Mouse (Mus musculus) midbrain, embryonic 16.5 days (tissue): ENCODE measurements around the gene Nup37. TPM values are rescaled to one million over a fixed set of nuclear protein-coding genes. Genes with fewer than 3 reads are reported as not detected.

ENCODE experiments used
- ATAC-seq: fragments of 200-750 bp; cut with Nextera tagmentation; 2 replicates; pipeline ENCODE4 v1.8.0; 2017; ENCODE audit warnings: moderate TSS enrichment
- H3K27ac ChIP-seq: fragments of 300-500 bp; sonication (generic); 2 replicates; pipeline ENCODE4 v1.5.1; 2014; ENCODE audit warnings: mild to moderate bottlenecking, low read length, mixed read lengths
- H3K27me3 ChIP-seq: fragments of 300-500 bp; sonication (generic); 2 replicates; pipeline ENCODE4 v1.6.1; 2014; ENCODE audit warnings: low read depth, low read length, mixed read lengths; ENCODE audit not compliant: control insufficient read depth, insufficient read depth
- H3K36me3 ChIP-seq: fragments of 300-500 bp; sonication (generic); 2 replicates; pipeline ENCODE4 v1.6.1; 2014; ENCODE audit warnings: mild to moderate bottlenecking, low read length, moderate library complexity, mixed read lengths; ENCODE audit not compliant: control insufficient read depth, insufficient read depth
- H3K4me1 ChIP-seq: fragments of 300-500 bp; sonication (generic); 2 replicates; pipeline ENCODE4 v1.6.1; 2014; ENCODE audit warnings: mild to moderate bottlenecking, low read length, mixed read lengths; ENCODE audit not compliant: control insufficient read depth, insufficient read depth
- H3K4me2 ChIP-seq: fragments of 300-500 bp; sonication (generic); 2 replicates; pipeline ENCODE4 v1.6.1; 2014; ENCODE audit warnings: mild to moderate bottlenecking, low read length, mixed read lengths
- H3K4me3 ChIP-seq: fragments of 300-500 bp; sonication (generic); 2 replicates; pipeline ENCODE4 v1.5.1; 2014; ENCODE audit warnings: low read depth, mild to moderate bottlenecking, low read length, moderate library complexity, mixed read lengths
- H3K9ac ChIP-seq: fragments of 300-500 bp; sonication (generic); 2 replicates; pipeline ENCODE4 v1.6.1; 2014; ENCODE audit warnings: low read depth, low read length, mixed read lengths
- H3K9me3 ChIP-seq: fragments of 300-500 bp; sonication (generic); replicated peaks from 2 replicates; pipeline ENCODE4 v1.6.1; 2014; ENCODE audit warnings: mild to moderate bottlenecking, low read length, mixed read lengths; ENCODE audit not compliant: control insufficient read depth, poor library complexity, severe bottlenecking
- whole genome bisulfite sequencing: fragments of 180-500 bp; shearing (Covaris S2); extraction: QIAGEN DNeasy Blood & Tissue Kit; methylation state at CpG from one replicate; pipeline ENCODE4 v1.1.7; 2014; 5-methylcytosine and 5-hydroxymethylcytosine counted together
- polyA plus RNA-seq: library from polyadenylated mRNA; unstranded; fragments of >200 nt; fragmentation: Nextera tagmentation; extraction: Ambion mirVana; gene quantifications from 2 replicates; pipeline ENCODE4 v1.2.1, GENCODE M21; 2015

Gene Nup37
- 20.6 and 23.8 TPM in 2 replicates for polyA plus RNA-seq

DNA sequence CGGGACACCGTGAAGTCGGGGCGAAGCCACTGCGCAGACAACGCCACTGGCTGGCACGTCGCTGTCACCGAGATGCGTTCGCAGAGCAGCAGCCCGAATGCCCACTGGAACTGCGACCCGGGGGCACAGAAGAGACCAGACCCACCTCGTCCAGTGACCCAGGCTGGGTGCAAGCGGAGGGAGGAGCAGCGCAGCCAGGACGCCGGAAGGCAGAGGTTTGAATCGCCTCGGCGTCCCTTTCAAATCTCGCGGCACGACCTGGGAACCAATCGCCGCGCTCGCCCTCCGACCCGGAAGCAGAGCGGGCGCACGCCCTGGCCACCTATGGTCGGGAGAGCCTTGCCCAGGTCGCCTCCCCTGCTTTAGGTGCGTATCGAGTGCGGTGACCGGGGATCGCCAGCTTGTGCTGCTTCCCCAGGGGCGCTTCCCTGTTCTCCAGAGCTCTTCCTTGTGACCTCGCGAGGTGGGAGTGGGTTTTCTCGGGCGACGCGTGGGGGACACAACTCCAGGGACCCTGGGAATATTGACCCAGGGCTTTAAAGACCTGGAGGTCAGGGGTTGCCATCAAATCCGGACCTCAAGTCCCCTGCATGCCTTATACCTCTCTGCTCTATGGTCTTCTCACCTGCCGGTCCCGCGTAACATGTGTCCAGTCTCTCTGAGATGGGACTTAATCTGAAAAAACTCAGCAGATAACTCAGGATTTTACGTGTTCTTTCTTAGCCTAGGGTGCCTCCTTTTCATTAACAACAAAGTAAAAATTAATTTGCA is at the start of gene Nup37, which contains the start of gene Parpbp:
TSS of gene Nup37 (plus strand) at position 286 of the 771 bp plus-strand sequence.
TSS of gene Parpbp (minus strand) at position 235 of the 771 bp plus-strand sequence.
- H3K9ac ChIP-seq: peak within 1 kb of the TSS; percentile 88
- H3K4me2 ChIP-seq: peak within 1 kb of the TSS; percentile 95
- peak within 1 kb of the TSS; percentile 85 for H3K4me3 ChIP-seq
- WGBS: under 1% methylated on average over 47 of the region's 53 CpGs
- no peaks in the 10 kb centered on the region for H3K9me3 ChIP-seq
- no peak within 1 kb of the TSS for H3K27ac ChIP-seq
- no peaks in the 10 kb centered on the region for H3K27me3 ChIP-seq
- peaks cover 13% of the 10 kb centered on the region for H3K4me1 ChIP-seq
- peak; percentile 99 for ATAC-seq
- H3K36me3 ChIP-seq: no peaks in the 10 kb centered on the region

GRCm38 (mm10) chr10:88106169-88106568 is 40.6 kb upstream of the Nup37 start:
- WGBS: 91% methylated on average over 2 of the region's 2 CpGs
- ATAC-seq: no peak
- Histone ChIP-seq H3K27ac (no peak overlapping the region), H3K4me2 (no peak overlapping the region), H3K36me3 (no peaks in the 10 kb centered on the region), H3K4me3 (no peak overlapping the region), H3K9me3 (no peaks in the 10 kb centered on the region), H3K27me3 (no peaks in the 10 kb centered on the region), H3K9ac (no peak overlapping the region), H3K4me1 (no peaks in the 10 kb centered on the region)

DNA sequence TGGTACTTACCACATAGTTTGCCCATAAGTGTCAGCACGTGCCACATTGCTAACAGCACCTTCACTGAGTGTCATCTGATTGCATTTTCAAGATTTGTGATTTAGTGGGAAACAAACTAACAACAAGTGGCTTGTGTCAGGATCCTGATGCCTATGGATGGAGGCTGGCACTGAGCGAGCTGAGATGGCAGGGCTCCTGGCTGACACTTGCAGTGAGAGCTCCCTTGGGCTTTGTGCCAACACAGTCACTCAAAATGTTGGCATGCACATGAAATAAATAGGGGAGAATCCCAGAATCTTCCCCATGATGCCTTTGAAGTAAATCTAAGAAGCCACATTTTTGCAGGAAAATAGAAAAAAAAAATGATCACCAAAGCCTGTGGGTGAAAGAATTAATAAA is 33.5 kb upstream of the Nup37 start:
- 82% methylated on average over 2 of the region's 2 CpGs for WGBS
- Histone ChIP-seq H3K9ac (no peak overlapping the region), H3K27ac (no peak overlapping the region), H3K4me1 (no peaks in the 10 kb centered on the region), H3K36me3 (no peaks in the 10 kb centered on the region), H3K4me3 (no peak overlapping the region), H3K27me3 (no peaks in the 10 kb centered on the region), H3K4me2 (no peak overlapping the region), H3K9me3 (no peaks in the 10 kb centered on the region)
- ATAC-seq: no peak

- Histone ChIP-seq H3K4me2 (no peak overlapping the region), H3K9me3 (no peaks in the 10 kb centered on the region), H3K9ac (no peak overlapping the region), H3K4me1 (no peaks in the 10 kb centered on the region), H3K36me3 (no peaks in the 10 kb centered on the region), H3K4me3 (no peak overlapping the region), H3K27me3 (no peaks in the 10 kb centered on the region), H3K27ac (no peak overlapping the region)
- ATAC-seq: no peak
Observed at GRCm38 (mm10) chr10:88119721-88120120, 27.1 kb upstream of the Nup37 start.

DNA sequence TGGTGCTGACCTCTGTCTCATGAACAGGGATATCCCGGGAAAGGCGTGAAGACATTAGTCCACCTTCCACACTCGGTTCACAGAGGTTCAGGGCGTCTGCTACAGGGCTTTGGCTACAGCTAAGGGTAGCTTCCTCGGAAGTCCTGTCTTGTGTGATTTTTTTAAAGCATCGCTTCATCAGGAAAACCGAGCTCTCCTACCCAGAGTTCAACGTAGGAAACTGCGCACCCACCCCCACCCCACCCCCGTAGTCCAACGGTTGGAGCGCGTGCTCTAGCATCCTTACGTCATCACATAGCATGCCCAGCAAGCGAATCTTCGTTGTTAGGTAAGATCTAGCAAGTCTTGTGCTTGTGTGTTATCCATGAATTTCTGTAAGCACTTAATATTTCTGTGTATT is 11.2 kb upstream of the Nup37 start:
- Histone ChIP-seq H3K36me3 (no peaks in the 10 kb centered on the region), H3K4me2 (no peak overlapping the region), H3K9ac (no peak overlapping the region), H3K4me3 (no peak overlapping the region), H3K27me3 (no peaks in the 10 kb centered on the region), H3K9me3 (no peaks in the 10 kb centered on the region), H3K27ac (no peak overlapping the region), H3K4me1 (no peaks in the 10 kb centered on the region)
- WGBS: 98% methylated on average over 16 of the region's 16 CpGs
- no peak for ATAC-seq

DNA sequence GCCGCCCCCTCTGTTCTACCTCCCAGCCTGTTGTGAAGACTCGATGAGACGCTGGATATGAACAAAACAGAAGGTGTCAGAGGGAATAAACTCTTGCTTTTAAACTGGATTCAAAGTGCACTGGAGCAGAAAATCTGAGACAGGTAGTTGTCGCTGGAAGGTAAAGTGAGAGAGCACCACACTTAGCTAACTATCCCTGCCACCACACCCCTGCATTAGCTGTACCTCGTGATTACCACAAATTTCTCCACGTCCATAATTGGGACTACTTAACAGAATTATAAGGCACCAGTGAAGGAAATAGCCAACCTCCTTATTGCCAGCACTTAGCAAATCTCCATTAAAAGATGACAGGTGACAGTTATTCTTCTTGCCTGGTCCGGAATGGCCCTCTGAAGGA is 605 bp upstream of the Nup37 start:
- H3K36me3 ChIP-seq: no peaks in the 10 kb centered on the region
- peak; percentile 8; the same call in 1 of the 2 replicates for ATAC-seq
- H3K4me2 ChIP-seq: peak overlapping the region; percentile 95
- peak overlapping the region; percentile 88 for H3K9ac ChIP-seq
- peak overlapping the region; percentile 85 for H3K4me3 ChIP-seq
- peaks cover 13% of the 10 kb centered on the region for H3K4me1 ChIP-seq
- no peaks in the 10 kb centered on the region for H3K9me3 ChIP-seq
- no peak overlapping the region for H3K27ac ChIP-seq
- WGBS: 14% methylated on average over 7 of the region's 7 CpGs
- H3K27me3 ChIP-seq: no peaks in the 10 kb centered on the region

DNA sequence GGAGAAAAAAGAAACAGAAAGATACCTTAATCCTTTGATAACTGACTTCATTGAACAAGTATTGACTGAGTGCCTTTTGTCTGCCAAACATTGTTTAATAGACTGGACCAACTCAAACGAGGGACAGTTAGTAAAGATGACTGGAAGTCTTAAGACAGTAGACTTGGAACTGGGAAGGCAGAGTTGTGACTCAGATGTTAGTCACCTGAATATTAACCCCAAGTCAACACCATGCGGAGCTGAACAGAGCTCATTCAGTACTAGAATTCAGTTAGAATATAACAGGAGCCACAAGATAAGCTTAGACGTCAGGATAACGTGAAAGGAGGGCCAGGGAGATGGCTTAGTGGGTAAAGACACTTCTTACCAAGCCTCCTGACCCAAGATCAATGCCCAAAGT is 3.6 kb downstream of the Nup37 start:
- Histone ChIP-seq H3K9ac (no peak overlapping the region), H3K4me3 (no peak overlapping the region), H3K36me3 (peaks cover 12% of the 10 kb centered on the region), H3K9me3 (no peaks in the 10 kb centered on the region), H3K4me2 (no peak overlapping the region), H3K27me3 (no peaks in the 10 kb centered on the region), H3K27ac (no peak overlapping the region), H3K4me1 (peaks cover 13% of the 10 kb centered on the region)
- no peak for ATAC-seq
- WGBS: 89% methylated on average over 4 of the region's 4 CpGs

GRCm38 (mm10) chr10:88151658-88152057 is 4.9 kb downstream of the Nup37 start:
- Histone ChIP-seq H3K4me3 (no peak overlapping the region), H3K27me3 (no peaks in the 10 kb centered on the region), H3K4me2 (no peak overlapping the region), H3K4me1 (peaks cover 6% of the 10 kb centered on the region), H3K9ac (no peak overlapping the region), H3K27ac (no peak overlapping the region), H3K36me3 (peaks cover 12% of the 10 kb centered on the region), H3K9me3 (no peaks in the 10 kb centered on the region)
- WGBS: 92% methylated on average over 6 of the region's 6 CpGs
- no peak for ATAC-seq

- 92% methylated on average over 2 of the region's 2 CpGs for WGBS
- no peaks in the 10 kb centered on the region for H3K27me3 ChIP-seq
- no peak for ATAC-seq
Observed at GRCm38 (mm10) chr10:88162096-88162495, 15.3 kb downstream of the Nup37 start.

More at GRCm38 (mm10) chr10:88162096-88162495, 15.3 kb downstream of the Nup37 start:
- H3K9me3 ChIP-seq: no peaks in the 10 kb centered on the region
- H3K9ac ChIP-seq: no peak overlapping the region
- no peak overlapping the region for H3K27ac ChIP-seq
- H3K36me3 ChIP-seq: peaks cover 2% of the 10 kb centered on the region; the same call in 1 of the 2 replicates
- no peak overlapping the region for H3K4me2 ChIP-seq
- H3K4me1 ChIP-seq: no peaks in the 10 kb centered on the region
- H3K4me3 ChIP-seq: no peak overlapping the region
